9 mouse cellular contexts compared by ENCODE assay signal in genomic region chr2:168601491-168602386, GRCm38 (mm10). TPM values are rescaled to one million over a fixed set of nuclear protein-coding genes. Genes with fewer than 3 reads are reported as not detected.
DNase-seq lines count a peak whose midpoint lies in the region; ATAC-seq lines count a peak whose summit lies in the region.
"Had no signal": no experiment of that assay in that cellular context is flagged by ENCODE, and none has a peak within 500 bp of the region (broad histone marks: within the 10 kb centered on the region; RNA-seq: fewer than 3 reads in every experiment).

TSS of gene Nfatc2 (minus strand) at chr2:168601657.

- no peaks in the 10 kb centered on the region for H3K9me3 ChIP-seq in heart, embryonic 12.5 days (replicated peaks)
- H3K9me3 ChIP-seq in kidney, embryonic 15.5 days (replicated peaks), result no peaks in the 10 kb centered on the region
- H3K9me3 ChIP-seq in limb, embryonic 15.5 days, result no peaks in the 10 kb centered on the region

- ATAC-seq in heart, embryonic 12.5 days (ENCODE audit: insufficient number of reproducible peaks, low FRiP score), result peak; percentile 60
- peak; percentile 77 for ATAC-seq in kidney, embryonic 15.5 days (replicated peaks; ENCODE audit: low FRiP score)
- ATAC-seq in limb, embryonic 15.5 days (ENCODE audit: insufficient number of reproducible peaks, low FRiP score, low TSS enrichment, low read depth), result peak; percentile 77

- H3K9ac ChIP-seq in heart, embryonic 12.5 days, result peak within 1 kb of the TSS; percentile 60
- H3K9ac ChIP-seq in kidney, embryonic 15.5 days, result peak within 1 kb of the TSS; percentile 47
- H3K9ac ChIP-seq in limb, embryonic 15.5 days, result peak within 1 kb of the TSS; percentile 75

- 0 out of 2 replicates have a peak within 1 kb of the TSS, but pooled peaks have one; percentile 5 for H3K27ac ChIP-seq in heart, embryonic 12.5 days (ENCODE audit: poor library complexity, severe bottlenecking)
- H3K27ac ChIP-seq in kidney, embryonic 15.5 days, result no peak within 1 kb of the TSS
- peak within 1 kb of the TSS; percentile 92 for H3K27ac ChIP-seq in limb, embryonic 15.5 days

- WGBS in heart, embryonic 12.5 days, result under 1% methylated on average over 56 of the region's 56 CpGs
- WGBS in kidney, embryonic 15.5 days, result under 1% methylated on average over 56 of the region's 56 CpGs
- WGBS in limb, embryonic 15.5 days, result 1% methylated on average over 54 of the region's 56 CpGs

- peak; percentile 36 to 84 for DNase-seq in urinary bladder, adult 18-20 months (ENCODE audit: low spot score in 2 of 2)
- no peak for DNase-seq in urinary bladder, postnatal 10 days (ENCODE audit: low spot score)
- peak; percentile 93 for DNase-seq in fibroblast of lung, adult 2 months (ENCODE audit: low read depth)
- peak; percentile 39 for DNase-seq in naive thymus-derived CD4-positive, alpha-beta T cell, adult 2 months (ENCODE audit: low read depth)
- DNase-seq in urinary bladder, adult 2 months (ENCODE audit: low spot score), result peak; percentile 38

- peaks cover 51% of the 10 kb centered on the region for H3K27me3 ChIP-seq in heart, embryonic 12.5 days (replicated peaks)
- peaks cover 68% of the 10 kb centered on the region for H3K27me3 ChIP-seq in kidney, embryonic 15.5 days
- H3K27me3 ChIP-seq in limb, embryonic 15.5 days, result peaks cover 28% of the 10 kb centered on the region
- H3K27me3 ChIP-seq: CH12.LX had no signal

- peak within 1 kb of the TSS; percentile 91 for H3K4me2 ChIP-seq in heart, embryonic 12.5 days
- H3K4me2 ChIP-seq in kidney, embryonic 15.5 days, result peak within 1 kb of the TSS; percentile 94
- H3K4me2 ChIP-seq in limb, embryonic 15.5 days, result peak within 1 kb of the TSS; percentile 91

- H3K4me1 ChIP-seq in heart, embryonic 12.5 days (replicated peaks), result peaks cover 58% of the 10 kb centered on the region
- H3K4me1 ChIP-seq in kidney, embryonic 15.5 days, result peaks cover 38% of the 10 kb centered on the region
- peaks cover 64% of the 10 kb centered on the region for H3K4me1 ChIP-seq in limb, embryonic 15.5 days

- H3K36me3 ChIP-seq in heart, embryonic 12.5 days, result no peaks in the 10 kb centered on the region
- H3K36me3 ChIP-seq in kidney, embryonic 15.5 days, result no peaks in the 10 kb centered on the region
- no peaks in the 10 kb centered on the region for H3K36me3 ChIP-seq in limb, embryonic 15.5 days

- peak within 1 kb of the TSS; percentile 54 for H3K4me3 ChIP-seq in heart, embryonic 12.5 days
- H3K4me3 ChIP-seq in kidney, embryonic 15.5 days (replicated peaks), result peak within 1 kb of the TSS; percentile 50
- H3K4me3 ChIP-seq in limb, embryonic 15.5 days, result peak within 1 kb of the TSS; percentile 63

RNA-seq across cellular contexts. Expression of gene Nfatc2, which starts in this region (rescaled TPM):
- 9.9 and 12.5 TPM in 2 replicates for polyA plus RNA-seq in heart, embryonic 12.5 days (2016; fragmentation: Nextera tagmentation; extraction: Ambion mirVana)
- 2.5 and 2.6 TPM in 2 replicates for polyA plus RNA-seq in kidney, embryonic 15.5 days (2015; fragmentation: Nextera tagmentation; extraction: Ambion mirVana)
- 6.2 and 8.9 TPM in 2 replicates for polyA plus RNA-seq in limb, embryonic 15.5 days (2015; fragmentation: Nextera tagmentation; extraction: Ambion mirVana)
- polyA plus RNA-seq in urinary bladder, adult 2 months (2012; rRNA removed), result 2.4 and 4.9 TPM in 2 replicates
